Mouse (Mus musculus): ENCODE data around the gene Hoxc13.

The Hoxc13 gene

GRCm38 (mm10) chr15:102936279-102936972, 15.5 kb downstream of the Hoxc13 start, which contains the start of gene Hoxc12:
Gene Hoxc12, plus strand, starts transcription at chr15:102936757.
- in situ Hi-C loops (cut with MboI, MseI) = no loop called here

GRCm38 (mm10) chr15:102937036-102937666, 16.2 kb downstream of the Hoxc13 start:
- in situ Hi-C loops (cut with MboI, MseI) = no loop called here

GRCm38 (mm10) chr15:102939256-102940155, 18.6 kb downstream of the Hoxc13 start:
- in situ Hi-C loops (cut with MboI, MseI) = no loop called here

GRCm38 (mm10) chr15:102942739-102943467, 22.0 kb downstream of the Hoxc13 start:
- in situ Hi-C loops (cut with MboI, MseI) = no loop called here

GRCm38 (mm10) chr15:102943468-102943813, 22.5 kb downstream of the Hoxc13 start:
- in situ Hi-C loops (cut with MboI, MseI) = no loop called here

GRCm38 (mm10) chr15:102945185-102946077, 24.5 kb downstream of the Hoxc13 start:
- in situ Hi-C loops (cut with MboI, MseI) = no loop called here

- in situ Hi-C loops (cut with MboI, MseI) = no loop called here
Measured at GRCm38 (mm10) chr15:102947276-102947675, 26.4 kb downstream of the Hoxc13 start.

GRCm38 (mm10) chr15:102948842-102949241, 27.9 kb downstream of the Hoxc13 start:
- in situ Hi-C loops (cut with MboI, MseI) = no loop called here

- in situ Hi-C loops (cut with MboI, MseI) = no loop called here
Measured at GRCm38 (mm10) chr15:102949696-102950095, 28.8 kb downstream of the Hoxc13 start.

GRCm38 (mm10) chr15:102950877-102951276, 30.0 kb downstream of the Hoxc13 start:
- in situ Hi-C loops (cut with MboI, MseI) = no loop called here

- in situ Hi-C loops (cut with MboI, MseI) = no loop called here
Measured at GRCm38 (mm10) chr15:102953561-102953960, 32.7 kb downstream of the Hoxc13 start.

- in situ Hi-C loops (cut with MboI, MseI) = no loop called here
Measured at GRCm38 (mm10) chr15:102954192-102955006, 33.5 kb downstream of the Hoxc13 start, which contains the start of gene Hoxc11. Gene Hoxc11, plus strand, starts transcription at chr15:102954427.

GRCm38 (mm10) chr15:102955007-102955382, 34.1 kb downstream of the Hoxc13 start:
- in situ Hi-C loops (cut with MboI, MseI) = no loop called here

- in situ Hi-C loops (cut with MboI, MseI) = no loop called here
Measured at GRCm38 (mm10) chr15:102955833-102956640, 35.1 kb downstream of the Hoxc13 start.

GRCm38 (mm10) chr15:102956906-102957305, 36.0 kb downstream of the Hoxc13 start:
- in situ Hi-C loops (cut with MboI, MseI) = no loop called here

- in situ Hi-C loops (cut with MboI, MseI) = no loop called here
Measured at GRCm38 (mm10) chr15:102959663-102960191, 38.8 kb downstream of the Hoxc13 start.

GRCm38 (mm10) chr15:102961728-102962127, 40.8 kb downstream of the Hoxc13 start:
- in situ Hi-C loops (cut with MboI, MseI) = no loop called here

GRCm38 (mm10) chr15:102962492-102962891, 41.6 kb downstream of the Hoxc13 start:
- in situ Hi-C loops (cut with MboI, MseI) = no loop called here

GRCm38 (mm10) chr15:102963259-102963658, 42.4 kb downstream of the Hoxc13 start:
- in situ Hi-C loops (cut with MboI, MseI) = no loop called here

Data from T-helper 1 cell (primary cell).